ENCODE assay signal across 17 mouse cellular contexts in genomic region chr8:125195121-125195520, GRCm38 (mm10).
DNase-seq lines count a peak whose midpoint lies in the region; ATAC-seq and TF ChIP-seq lines count a peak whose summit lies in the region.
"Had no signal": no experiment of that assay in that cellular context is flagged by ENCODE, and none has a peak within 500 bp of the region (broad histone marks: within the 10 kb centered on the region; RNA-seq: fewer than 3 reads in every experiment).

No protein-coding gene starts in this region.

- H3K9me3 ChIP-seq in heart, embryonic 10.5 days = no peaks in the 10 kb centered on the region
- H3K9me3 ChIP-seq in embryonic facial prominence, embryonic 15.5 days (replicated peaks) = no peaks in the 10 kb centered on the region
- H3K9me3 ChIP-seq in intestine, postnatal 0 days (ENCODE audit: control insufficient read depth) = no peaks in the 10 kb centered on the region
- H3K9me3 ChIP-seq: lung, embryonic 15.5 days; stomach, embryonic 15.5 days had no signal

- H3K9ac ChIP-seq in embryonic facial prominence, embryonic 15.5 days = no peak overlapping the region
- no peak overlapping the region for H3K9ac ChIP-seq in intestine, postnatal 0 days (ENCODE audit: low read depth, low read length)
- H3K9ac ChIP-seq: heart, embryonic 12.5 days; lung, embryonic 15.5 days; stomach, embryonic 15.5 days had no signal

- H3K4me3 ChIP-seq in heart, embryonic 10.5 days = no peak overlapping the region
- no peak overlapping the region for H3K4me3 ChIP-seq in left cerebral cortex, adult 2 months
- no peak overlapping the region for H3K4me3 ChIP-seq in brown adipose tissue, adult 24 weeks (ENCODE audit: insufficient read depth, low read depth, low read length)
- H3K4me3 ChIP-seq in embryonic facial prominence, embryonic 15.5 days (replicated peaks) = no peak overlapping the region
- H3K4me3 ChIP-seq in intestine, postnatal 0 days (ENCODE audit: low read depth, low read length) = no peak overlapping the region
- H3K4me3 ChIP-seq: heart, embryonic 12.5 days; lung, embryonic 15.5 days; stomach, embryonic 15.5 days had no signal

- peak overlapping the region; percentile 7; the same call in 1 of the 2 replicates for H3K27ac ChIP-seq in heart, embryonic 10.5 days
- H3K27ac ChIP-seq in left cerebral cortex, adult 2 months = no peak overlapping the region
- H3K27ac ChIP-seq in brown adipose tissue, adult 24 weeks (replicated peaks; ENCODE audit: low read depth, low read length) = 0 out of 2 replicates have a peak overlapping the region, but pooled peaks have one; percentile 21
- H3K27ac ChIP-seq in embryonic facial prominence, embryonic 15.5 days (replicated peaks) = no peak overlapping the region
- no peak overlapping the region for H3K27ac ChIP-seq in intestine, postnatal 0 days (ENCODE audit: low read depth, low read length)
- H3K27ac ChIP-seq: lung, embryonic 15.5 days; stomach, embryonic 15.5 days had no signal

- TF ChIP-seq CTCF in left cerebral cortex, adult 2 months (IDR thresholded peaks at IDR 0.05) = no peak
- no peak for TF ChIP-seq CTCF in intestine, postnatal 0 days (IDR thresholded peaks at IDR 0.05; ENCODE audit: low read depth)

- intact Hi-C loops in left cerebral cortex, postnatal 4 days (cut with DNase I) = no loop called here
- intact Hi-C loops in left cerebral cortex, adult 2 months (cut with DNase I) = no loop called here

- H3K4me1 ChIP-seq in heart, embryonic 10.5 days = peaks cover 46% of the 10 kb centered on the region
- H3K4me1 ChIP-seq in brown adipose tissue, adult 24 weeks (ENCODE audit: control insufficient read depth, insufficient read depth, insufficient read length, low read length) = peaks cover 49% of the 10 kb centered on the region
- H3K4me1 ChIP-seq in embryonic facial prominence, embryonic 15.5 days = peaks cover 23% of the 10 kb centered on the region; the same call in 1 of the 2 replicates
- H3K4me1 ChIP-seq in intestine, postnatal 0 days (replicated peaks; ENCODE audit: control insufficient read depth, insufficient read depth, low read length) = peaks cover 12% of the 10 kb centered on the region; the same call in 1 of the 2 replicates
- H3K4me1 ChIP-seq: stomach, embryonic 15.5 days had no signal

- no peaks in the 10 kb centered on the region for H3K27me3 ChIP-seq in heart, embryonic 10.5 days (ENCODE audit: insufficient read depth, poor library complexity, severe bottlenecking)
- peaks cover 12% of the 10 kb centered on the region for H3K27me3 ChIP-seq in embryonic facial prominence, embryonic 15.5 days
- H3K27me3 ChIP-seq in intestine, postnatal 0 days (replicated peaks; ENCODE audit: control insufficient read depth, insufficient read depth, low read length) = no peaks in the 10 kb centered on the region
- H3K27me3 ChIP-seq: heart, embryonic 12.5 days; lung, embryonic 15.5 days; stomach, embryonic 15.5 days had no signal

- H3K4me2 ChIP-seq in embryonic facial prominence, embryonic 15.5 days (replicated peaks) = no peak overlapping the region
- no peak overlapping the region for H3K4me2 ChIP-seq in intestine, postnatal 0 days (replicated peaks; ENCODE audit: low read depth)
- H3K4me2 ChIP-seq: heart, embryonic 12.5 days; liver, embryonic 11.5 days; lung, embryonic 15.5 days; stomach, embryonic 15.5 days had no signal

- ATAC-seq in embryonic facial prominence, embryonic 15.5 days (ENCODE audit: insufficient number of reproducible peaks, low FRiP score, low TSS enrichment, low read depth) = 0 out of 2 replicates have a peak, but pooled peaks have one; percentile 28
- ATAC-seq in intestine, postnatal 0 days = no peak

- no peaks in the 10 kb centered on the region for H3K36me3 ChIP-seq in heart, embryonic 10.5 days
- no peaks in the 10 kb centered on the region for H3K36me3 ChIP-seq in embryonic facial prominence, embryonic 15.5 days
- no peaks in the 10 kb centered on the region for H3K36me3 ChIP-seq in intestine, postnatal 0 days (ENCODE audit: control insufficient read depth, insufficient read depth)
- H3K36me3 ChIP-seq: G1E; heart, embryonic 12.5 days; lung, embryonic 15.5 days; stomach, embryonic 15.5 days had no signal

- WGBS in heart, embryonic 10.5 days = 64% methylated on average over 9 of the region's 9 CpGs
- WGBS in embryonic facial prominence, embryonic 15.5 days = 39% methylated on average over 9 of the region's 9 CpGs
- 76% methylated on average over 9 of the region's 9 CpGs for WGBS in intestine, postnatal 0 days

- no peak for DNase-seq in heart, embryonic 10.5 days (ENCODE audit: low spot score)
- no peak for DNase-seq in heart, postnatal 4 days
- peak; percentile 24 for DNase-seq in left cerebral cortex, postnatal 4 days
- DNase-seq in left cerebral cortex, adult 2 months (ENCODE audit: extremely low spot score in 1 of 2, low spot score in 2 of 2) = no peak
- DNase-seq: adrenal gland, postnatal 10 days; cerebellum, adult 9-11 months; kidney, adult 9 months; layer of hippocampus, adult 9-11 months; spleen, adult 18-20 months had no signal

Comparison
In these comparisons a context has a peak if more than half of its experiments do, and no peak if none do; other contexts are left out.
1. H3K27ac ChIP-seq: peak in heart, embryonic 10.5 days (single experiment) and brown adipose tissue, adult 24 weeks (single experiment); none in left cerebral cortex, adult 2 months (single experiment), embryonic facial prominence, embryonic 15.5 days (single experiment) and intestine, postnatal 0 days (single experiment).